Mouse (Mus musculus): ENCODE measurements at regions not wholly inside any gene's neighbourhood (a gene's known extent, or its start where the extent isn't known, plus 50 kb on each side); places are given as distances from the start of the nearest gene placed in this dataset.
"Not testable (repeated sequence)": the region's sequence is repeated elsewhere in the genome, so short reads cannot be mapped to it uniquely, and the experiment has no call there.

- DNase-seq (ENCODE audit: low spot score in 2 of 2), result no peak
Measured at GRCm38 (mm10) chr5:117040878-117041277, 75.0 kb downstream of the Suds3 start.

- DNase-seq (ENCODE audit: low spot score in 2 of 2), result peak; percentile 16 to 43
Measured at GRCm38 (mm10) chr5:117037261-117037660, 78.7 kb downstream of the Suds3 start.

- DNase-seq (ENCODE audit: low spot score in 2 of 2), result no peak
Measured at GRCm38 (mm10) chr5:117032130-117032529, 83.8 kb downstream of the Suds3 start.

- DNase-seq (ENCODE audit: low spot score in 2 of 2), result no peak
Measured at GRCm38 (mm10) chr5:117025689-117026383, 90.1 kb downstream of the Suds3 start.

GRCm38 (mm10) chr5:117018419-117019150, 97.3 kb downstream of the Suds3 start:
- no peak for DNase-seq (ENCODE audit: low spot score in 2 of 2)

- DNase-seq (ENCODE audit: low spot score in 2 of 2), result no peak
Measured at GRCm38 (mm10) chr5:117011128-117011527, 104.8 kb downstream of the Suds3 start.

GRCm38 (mm10) chr5:117000770-117001201, 115.1 kb downstream of the Suds3 start:
- DNase-seq (ENCODE audit: low spot score in 2 of 2), result peak; percentile 9 to 32

- no peak for DNase-seq (ENCODE audit: low spot score in 2 of 2)
Measured at GRCm38 (mm10) chr5:116994508-116994907, 121.4 kb downstream of the Suds3 start.

GRCm38 (mm10) chr5:116993674-116994073, 122.2 kb downstream of the Suds3 start:
- DNase-seq (ENCODE audit: low spot score in 2 of 2), result no peak

GRCm38 (mm10) chr5:116991461-116991860, 124.5 kb downstream of the Suds3 start:
- no peak for DNase-seq (ENCODE audit: low spot score in 2 of 2)

GRCm38 (mm10) chr5:116971474-116971873, 144.4 kb downstream of the Suds3 start:
- not testable (repeated sequence) for DNase-seq (ENCODE audit: low spot score in 2 of 2)

- no peak for DNase-seq (ENCODE audit: low spot score in 2 of 2)
Measured at GRCm38 (mm10) chr5:116964171-116964570, 151.7 kb downstream of the Suds3 start.

GRCm38 (mm10) chr5:116963106-116963505, 152.8 kb downstream of the Suds3 start:
- no peak for DNase-seq (ENCODE audit: low spot score in 2 of 2)

- no peak for DNase-seq (ENCODE audit: low spot score in 2 of 2)
Measured at GRCm38 (mm10) chr5:116960041-116960440, 155.9 kb downstream of the Suds3 start.

GRCm38 (mm10) chr5:116958141-116958540, 157.8 kb downstream of the Suds3 start:
- no peak for DNase-seq (ENCODE audit: low spot score in 2 of 2)

GRCm38 (mm10) chr5:116956572-116956971, 159.3 kb downstream of the Suds3 start:
- DNase-seq (ENCODE audit: low spot score in 2 of 2), result no peak

GRCm38 (mm10) chr5:116950280-116950881, 165.5 kb downstream of the Suds3 start:
- DNase-seq (ENCODE audit: low spot score in 2 of 2), result no peak

- DNase-seq (ENCODE audit: low spot score in 2 of 2), result no peak
Measured at GRCm38 (mm10) chr5:116934585-116934984, 181.3 kb downstream of the Suds3 start.

- no peak for DNase-seq (ENCODE audit: low spot score in 2 of 2)
Measured at GRCm38 (mm10) chr5:116934151-116934550, 181.8 kb downstream of the Suds3 start.

GRCm38 (mm10) chr5:116933105-116933504, 182.8 kb downstream of the Suds3 start:
- no peak for DNase-seq (ENCODE audit: low spot score in 2 of 2)

- DNase-seq (ENCODE audit: low spot score in 2 of 2), result no peak
Measured at GRCm38 (mm10) chr5:116923761-116924160, 192.2 kb downstream of the Suds3 start.

- no peak for DNase-seq (ENCODE audit: low spot score in 2 of 2)
Measured at GRCm38 (mm10) chr5:116922059-116922671, 193.7 kb downstream of the Suds3 start.
